Mouse (Mus musculus) adrenal gland, postnatal 4 days (tissue): Measurements from ENCODE around the gene Ift140. TPM values are rescaled to one million over a fixed set of nuclear protein-coding genes. Genes with fewer than 3 reads are reported as not detected.

Source experiments
- DNase-seq, 2 experiments: peaks; one replicate each; pipeline ENCODE4 v3.0.0; 2021 to 2022; ENCODE audit warnings: low spot score in 2 of 2, mixed read lengths in 2 of 2
- total RNA-seq, 2 experiments: library from RNA; stranded (reverse); gene quantifications; 2 replicates each; pipeline ENCODE4 v1.2.3; 2021

Ift140 gene
- total RNA-seq, 2 experiments from 2014 or later: 25.7 to 34.2 TPM

- no peak for DNase-seq
Observed at GRCm38 (mm10) chr17:25068690-25069089, 52.8 kb downstream of the Ift140 start.

- no peak for DNase-seq
Observed at GRCm38 (mm10) chr17:25076906-25077305, 61.0 kb downstream of the Ift140 start.

GRCm38 (mm10) chr17:25077771-25078372 is 62.0 kb downstream of the Ift140 start:
- peak; percentile 31 to 44 for DNase-seq

- DNase-seq: no peak
Observed at GRCm38 (mm10) chr17:25080210-25080609, 64.3 kb downstream of the Ift140 start.

- no peak for DNase-seq
Observed at GRCm38 (mm10) chr17:25080960-25081381, 65.1 kb downstream of the Ift140 start.

- DNase-seq: no peak
Observed at GRCm38 (mm10) chr17:25082081-25082847, 66.4 kb downstream of the Ift140 start.

- no peak for DNase-seq
Observed at GRCm38 (mm10) chr17:25082887-25083286, 67.0 kb downstream of the Ift140 start.

- no peak for DNase-seq
Observed at GRCm38 (mm10) chr17:25083444-25083931, 67.6 kb downstream of the Ift140 start, which contains the start of gene Tmem204. TSS of gene Tmem204 (minus strand) at chr17:25083591.

- no peak for DNase-seq
Observed at GRCm38 (mm10) chr17:25084835-25085385, 69.0 kb downstream of the Ift140 start.

GRCm38 (mm10) chr17:25086724-25087123 is 70.8 kb downstream of the Ift140 start:
- no peak for DNase-seq

GRCm38 (mm10) chr17:25089158-25089557 is 73.3 kb downstream of the Ift140 start:
- no peak for DNase-seq

GRCm38 (mm10) chr17:25090450-25090849 is 74.6 kb downstream of the Ift140 start:
- no peak for DNase-seq

- no peak for DNase-seq
Observed at GRCm38 (mm10) chr17:25096221-25096620, 80.3 kb downstream of the Ift140 start.

- DNase-seq: no peak
Observed at GRCm38 (mm10) chr17:25100052-25100451, 84.2 kb downstream of the Ift140 start.

GRCm38 (mm10) chr17:25101338-25101737 is 85.5 kb downstream of the Ift140 start:
- no peak for DNase-seq

GRCm38 (mm10) chr17:25107786-25108185 is 91.9 kb downstream of the Ift140 start:
- no peak for DNase-seq

GRCm38 (mm10) chr17:25109578-25109977 is 93.7 kb downstream of the Ift140 start:
- no peak for DNase-seq

- DNase-seq: no peak
Observed at GRCm38 (mm10) chr17:25110590-25110989, 94.7 kb downstream of the Ift140 start.

- DNase-seq: no peak
Observed at GRCm38 (mm10) chr17:25111220-25111619, 95.3 kb downstream of the Ift140 start.

GRCm38 (mm10) chr17:25111739-25112422 is 96.0 kb downstream of the Ift140 start:
- DNase-seq: peak in 1 of 2 experiments; percentile 14

GRCm38 (mm10) chr17:25112423-25112810 is 96.5 kb downstream of the Ift140 start:
- no peak for DNase-seq
